Mouse (Mus musculus): ENCODE measurements around the gene Ppp2ca. TPM values are rescaled to one million over a fixed set of nuclear protein-coding genes. Genes with fewer than 3 reads are reported as not detected.
"Not testable (repeated sequence)": the region's sequence is repeated elsewhere in the genome, so short reads cannot be mapped to it uniquely, and the experiment has no call there.

The Ppp2ca gene
- polyA plus RNA-seq, 1 experiment from 2014 or later, result 123 TPM

DNA sequence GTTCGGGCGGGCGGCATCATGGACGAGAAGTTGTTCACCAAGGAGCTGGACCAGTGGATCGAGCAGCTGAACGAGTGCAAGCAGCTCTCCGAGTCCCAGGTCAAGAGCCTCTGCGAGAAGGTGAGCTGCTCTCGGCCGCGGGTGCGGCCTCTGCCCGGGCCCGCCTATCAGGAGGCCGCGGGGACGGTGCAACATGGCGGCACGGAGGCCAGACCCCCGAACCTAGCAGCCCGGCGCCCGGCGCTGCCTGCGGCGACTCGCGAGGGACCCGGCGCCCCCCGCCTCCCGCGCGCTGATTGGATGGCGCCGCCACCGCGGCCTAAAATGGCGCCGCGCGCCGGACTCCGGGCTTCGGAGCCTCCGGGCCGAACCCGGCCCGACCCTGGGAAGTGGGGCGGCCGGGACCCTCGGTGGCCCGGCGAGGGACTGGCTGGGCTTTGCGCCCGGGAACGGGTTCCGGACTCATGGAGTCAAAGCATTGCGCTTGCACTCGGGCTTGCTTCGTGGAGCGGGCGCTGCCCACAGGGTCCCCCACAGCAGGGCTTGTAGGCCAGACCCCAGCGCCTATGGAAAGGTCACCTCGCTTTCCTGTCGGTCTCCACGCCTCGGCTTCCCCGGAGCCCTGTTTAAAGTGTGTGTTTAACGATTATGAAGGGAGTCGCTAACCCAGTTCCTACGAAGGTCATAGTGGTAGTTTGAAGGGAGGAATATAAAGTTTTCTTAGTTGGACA lies 715 bp downstream of the Ppp2ca start:
- Histone ChIP-seq H3K27me3 (no peaks in the 10 kb centered on the region), H3K4me1 (peaks cover 28% of the 10 kb centered on the region), H3K4me2 (replicated peaks) (peak overlapping the region; percentile 85), H3K4me3 (peak overlapping the region; percentile 98), H3K36me3 (no peaks in the 10 kb centered on the region), H3K9ac (peak overlapping the region; percentile 100), H3K9me3 (replicated peaks) (no peaks in the 10 kb centered on the region), H3K27ac (peak overlapping the region; percentile 99)
- ATAC-seq (ENCODE audit: low FRiP score), result peak; percentile 88
- under 1% methylated on average over 53 of the region's 72 CpGs for WGBS

DNA sequence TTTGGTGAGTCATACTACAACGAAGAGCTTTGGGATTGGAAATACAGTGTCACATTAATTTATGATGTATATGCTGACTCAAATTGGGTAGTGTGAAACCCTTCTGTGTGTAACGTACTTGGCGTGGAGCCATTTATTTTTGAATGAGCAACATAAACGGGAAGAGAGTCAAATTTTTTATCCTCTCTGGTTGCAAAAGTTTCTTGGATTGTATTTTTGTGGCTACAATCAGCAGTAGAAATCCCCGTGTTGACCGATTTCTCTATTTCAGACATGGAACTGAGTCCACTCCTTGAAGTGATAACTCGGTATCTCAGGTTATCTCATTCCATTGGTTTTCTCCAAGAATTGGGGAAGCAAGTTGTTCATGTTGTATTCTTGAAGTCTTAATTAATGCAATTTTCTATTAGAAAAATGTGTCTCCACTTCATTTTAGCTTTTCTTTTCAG lies 1.3 kb downstream of the Ppp2ca start:
- H3K4me3 ChIP-seq, result peak overlapping the region; percentile 98
- no peaks in the 10 kb centered on the region for H3K9me3 ChIP-seq (replicated peaks)
- peak overlapping the region; percentile 85 for H3K4me2 ChIP-seq (replicated peaks)
- H3K9ac ChIP-seq, result peak overlapping the region; percentile 100
- no peaks in the 10 kb centered on the region for H3K36me3 ChIP-seq
- H3K27me3 ChIP-seq, result no peaks in the 10 kb centered on the region
- WGBS, result 7% methylated on average over 7 of the region's 7 CpGs
- peak overlapping the region; percentile 99; the same call in 1 of the 2 replicates for H3K27ac ChIP-seq
- no peak for ATAC-seq (ENCODE audit: low FRiP score)
- peaks cover 29% of the 10 kb centered on the region for H3K4me1 ChIP-seq

DNA sequence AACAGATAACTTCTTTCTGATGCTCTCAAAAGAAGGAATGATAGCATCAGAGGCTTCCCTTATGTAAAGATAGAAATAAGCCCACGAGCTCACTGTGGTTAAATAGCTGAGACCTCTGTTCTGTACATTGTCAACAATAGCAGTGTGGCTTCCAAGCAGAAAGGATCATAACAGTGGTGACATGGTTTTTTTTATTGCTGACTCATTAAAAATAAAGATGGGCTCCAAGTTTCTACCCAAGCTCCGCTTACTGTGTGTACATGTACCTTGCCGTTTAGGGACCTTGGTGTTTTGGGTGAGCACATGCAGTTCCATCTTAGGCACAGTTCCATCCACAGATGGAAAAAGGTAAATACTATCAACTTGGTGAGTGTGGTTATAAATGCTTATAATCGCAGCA lies 4.5 kb downstream of the Ppp2ca start:
- Histone ChIP-seq H3K4me1 (peaks cover 27% of the 10 kb centered on the region), H3K27ac (no peak overlapping the region), H3K4me2 (replicated peaks) (no peak overlapping the region), H3K36me3 (no peaks in the 10 kb centered on the region), H3K9me3 (replicated peaks) (no peaks in the 10 kb centered on the region), H3K27me3 (no peaks in the 10 kb centered on the region), H3K9ac (no peak overlapping the region), H3K4me3 (no peak overlapping the region)
- 88% methylated on average over 4 of the region's 4 CpGs for WGBS
- ATAC-seq (ENCODE audit: low FRiP score), result no peak

DNA sequence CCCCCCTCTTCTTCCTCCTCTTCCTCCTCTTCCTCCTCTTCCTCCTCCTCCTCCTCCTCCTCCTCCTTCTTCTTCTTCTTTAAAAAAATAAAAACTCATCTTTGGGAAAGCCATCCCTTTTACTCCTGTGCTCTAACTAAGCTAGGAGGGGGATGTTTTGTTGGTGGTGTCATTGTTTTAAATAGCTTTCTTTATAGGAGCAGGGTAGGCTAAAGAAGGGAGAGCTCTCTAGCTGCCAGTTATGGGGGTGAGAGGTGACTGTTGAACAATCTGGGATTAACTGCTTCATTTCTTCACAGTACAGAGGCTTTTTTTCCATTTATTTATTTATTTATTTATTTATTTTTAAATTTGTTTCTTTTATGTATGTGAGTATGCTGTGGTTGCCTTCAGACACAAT lies 7.0 kb downstream of the Ppp2ca start:
- H3K36me3 ChIP-seq, result no peaks in the 10 kb centered on the region
- H3K4me1 ChIP-seq, result peaks cover 19% of the 10 kb centered on the region
- H3K4me2 ChIP-seq (replicated peaks), result no peak overlapping the region
- no peak for ATAC-seq (ENCODE audit: low FRiP score)
- no peaks in the 10 kb centered on the region for H3K27me3 ChIP-seq
- no peak overlapping the region for H3K4me3 ChIP-seq
- H3K9ac ChIP-seq, result no peak overlapping the region
- H3K9me3 ChIP-seq (replicated peaks), result no peaks in the 10 kb centered on the region
- H3K27ac ChIP-seq, result no peak overlapping the region

DNA sequence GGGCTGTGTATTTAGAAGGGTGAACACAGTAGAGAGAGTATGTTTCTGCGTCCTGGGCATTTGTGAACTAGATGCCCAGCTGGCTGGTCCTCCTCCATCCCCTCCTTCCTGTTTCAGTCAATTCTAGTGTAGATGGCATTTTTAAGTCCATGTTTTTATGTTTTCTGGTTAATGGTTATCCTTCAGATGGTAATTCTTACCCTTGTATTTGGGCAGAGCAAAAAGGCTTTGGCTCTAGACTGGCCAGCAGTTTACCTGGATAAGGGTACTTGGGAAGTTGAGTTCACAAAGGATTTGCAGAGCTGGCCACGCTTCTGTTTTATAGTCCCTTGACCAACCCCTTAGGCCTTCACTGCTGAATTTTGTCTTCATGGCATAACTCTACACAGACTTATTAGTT lies 7.6 kb downstream of the Ppp2ca start:
- no peaks in the 10 kb centered on the region for H3K36me3 ChIP-seq
- H3K9ac ChIP-seq, result no peak overlapping the region
- no peaks in the 10 kb centered on the region for H3K27me3 ChIP-seq
- 92% methylated on average over 2 of the region's 2 CpGs for WGBS
- H3K4me3 ChIP-seq, result no peak overlapping the region
- peaks cover 14% of the 10 kb centered on the region for H3K4me1 ChIP-seq
- ATAC-seq (ENCODE audit: low FRiP score), result no peak
- no peaks in the 10 kb centered on the region for H3K9me3 ChIP-seq (replicated peaks)
- no peak overlapping the region for H3K27ac ChIP-seq
- H3K4me2 ChIP-seq (replicated peaks), result no peak overlapping the region

DNA sequence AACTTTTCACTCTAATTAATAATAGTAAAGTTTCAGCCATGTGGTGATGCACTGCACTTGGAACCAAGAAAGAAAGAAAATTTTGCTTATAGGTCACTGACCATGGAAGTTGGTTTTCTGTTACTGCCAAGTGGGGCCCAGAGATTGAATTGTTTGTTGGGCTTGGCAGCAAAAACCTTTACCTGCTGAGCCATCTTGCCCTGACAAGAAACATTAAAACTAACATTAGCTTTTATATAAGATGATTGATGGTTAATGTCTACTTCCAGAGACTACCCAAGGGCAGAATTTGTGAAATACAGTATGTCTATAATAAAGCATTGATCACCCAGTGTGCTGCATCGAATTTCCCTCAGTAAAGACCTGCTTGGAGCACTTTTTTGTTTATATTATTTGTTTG lies 8.0 kb downstream of the Ppp2ca start:
- H3K9ac ChIP-seq, result no peak overlapping the region
- ATAC-seq (ENCODE audit: low FRiP score), result no peak
- H3K4me1 ChIP-seq, result peaks cover 10% of the 10 kb centered on the region
- no peaks in the 10 kb centered on the region for H3K9me3 ChIP-seq (replicated peaks)
- H3K27ac ChIP-seq, result no peak overlapping the region
- no peaks in the 10 kb centered on the region for H3K36me3 ChIP-seq
- no peaks in the 10 kb centered on the region for H3K27me3 ChIP-seq
- H3K4me3 ChIP-seq, result no peak overlapping the region
- no peak overlapping the region for H3K4me2 ChIP-seq (replicated peaks)
- WGBS, result 86% methylated on average over 1 of the region's 1 CpGs

DNA sequence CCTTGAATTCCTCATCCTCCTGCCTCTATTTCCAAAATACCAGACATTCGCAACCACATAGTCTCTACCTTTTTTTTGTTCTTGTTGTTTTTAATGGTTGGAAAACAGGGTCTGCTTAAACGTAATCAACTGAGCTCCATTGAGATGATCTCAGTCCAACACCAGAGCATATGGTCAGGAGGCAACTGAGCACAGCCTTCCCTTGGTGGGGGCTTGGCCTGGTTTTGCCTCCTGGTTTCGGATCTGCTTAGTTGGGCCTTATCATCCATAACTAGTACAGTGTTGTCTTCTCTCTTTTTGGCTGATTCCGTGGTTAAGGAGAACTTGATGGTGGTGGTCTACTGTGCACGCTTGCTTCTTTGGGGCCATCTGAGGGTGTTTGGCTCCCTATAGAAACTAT lies 10.3 kb downstream of the Ppp2ca start:
- 92% methylated on average over 5 of the region's 5 CpGs for whole genome bisulfite sequencing
- H3K9ac ChIP-seq, result no peak overlapping the region
- no peak overlapping the region for H3K27ac ChIP-seq
- H3K9me3 ChIP-seq (replicated peaks), result no peaks in the 10 kb centered on the region
- H3K4me3 ChIP-seq, result no peak overlapping the region
- H3K4me2 ChIP-seq (replicated peaks), result no peak overlapping the region
- 0 out of 2 replicates have a peak, but pooled peaks cover 4% of the 10 kb centered on the region for H3K4me1 ChIP-seq
- H3K36me3 ChIP-seq, result peaks cover 4% of the 10 kb centered on the region; the same call in 1 of the 2 replicates
- H3K27me3 ChIP-seq, result no peaks in the 10 kb centered on the region
- no peak for ATAC-seq (ENCODE audit: low FRiP score)

DNA sequence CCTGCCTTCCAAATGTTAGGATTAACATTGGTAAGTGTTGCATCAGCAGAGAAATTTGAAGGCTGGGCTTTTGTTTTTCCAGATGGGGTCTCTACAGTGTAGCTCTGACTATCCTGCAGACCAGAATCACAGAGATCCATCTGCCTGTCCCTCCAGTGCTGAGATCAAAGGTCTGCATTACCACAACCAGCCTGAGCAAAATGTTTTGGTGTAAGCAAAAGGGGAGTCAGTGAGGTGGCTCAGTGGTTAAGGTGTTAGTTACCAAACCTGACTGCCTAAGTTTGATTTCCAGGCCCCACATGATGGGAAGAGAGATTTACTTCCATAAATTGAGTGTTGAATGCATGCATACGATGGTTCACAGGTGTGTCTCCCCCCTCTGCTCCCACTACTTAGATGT lies 10.9 kb downstream of the Ppp2ca start:
- no peaks in the 10 kb centered on the region for H3K9me3 ChIP-seq (replicated peaks)
- 85% methylated on average over 1 of the region's 1 CpGs for WGBS
- peaks cover 7% of the 10 kb centered on the region; the same call in 1 of the 2 replicates for H3K36me3 ChIP-seq
- H3K27ac ChIP-seq, result no peak overlapping the region
- 0 out of 2 replicates have a peak, but pooled peaks cover 2% of the 10 kb centered on the region for H3K4me1 ChIP-seq
- H3K27me3 ChIP-seq, result no peaks in the 10 kb centered on the region
- no peak overlapping the region for H3K4me3 ChIP-seq
- H3K9ac ChIP-seq, result no peak overlapping the region
- no peak overlapping the region for H3K4me2 ChIP-seq (replicated peaks)
- ATAC-seq (ENCODE audit: low FRiP score), result no peak

DNA sequence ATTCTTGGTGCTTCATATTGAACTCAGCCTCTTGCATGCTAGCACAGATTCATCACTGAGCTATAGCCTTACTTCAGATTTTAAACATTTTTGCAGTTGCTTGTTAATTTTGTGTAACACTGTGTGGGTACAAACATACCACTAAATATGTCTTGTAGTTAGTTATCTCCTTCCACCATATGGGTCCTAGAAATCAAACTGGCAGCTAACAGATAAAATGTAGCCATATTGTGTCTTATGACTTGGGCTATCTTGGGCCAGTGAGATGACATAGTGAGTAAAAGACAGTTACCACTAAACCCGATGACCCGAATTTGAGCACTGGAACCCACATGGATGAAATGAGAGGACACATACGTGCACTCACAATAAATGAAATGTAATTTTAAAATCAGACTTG lies 17.0 kb downstream of the Ppp2ca start:
- 94% methylated on average over 3 of the region's 3 CpGs for WGBS
- Histone ChIP-seq H3K9ac (no peak overlapping the region), H3K27ac (no peak overlapping the region), H3K4me1 (no peaks in the 10 kb centered on the region), H3K9me3 (replicated peaks) (peaks cover 6% of the 10 kb centered on the region; the same call in 1 of the 2 replicates), H3K36me3 (peaks cover 63% of the 10 kb centered on the region), H3K27me3 (no peaks in the 10 kb centered on the region), H3K4me2 (replicated peaks) (no peak overlapping the region), H3K4me3 (no peak overlapping the region)
- no peak for ATAC-seq (ENCODE audit: low FRiP score)

DNA sequence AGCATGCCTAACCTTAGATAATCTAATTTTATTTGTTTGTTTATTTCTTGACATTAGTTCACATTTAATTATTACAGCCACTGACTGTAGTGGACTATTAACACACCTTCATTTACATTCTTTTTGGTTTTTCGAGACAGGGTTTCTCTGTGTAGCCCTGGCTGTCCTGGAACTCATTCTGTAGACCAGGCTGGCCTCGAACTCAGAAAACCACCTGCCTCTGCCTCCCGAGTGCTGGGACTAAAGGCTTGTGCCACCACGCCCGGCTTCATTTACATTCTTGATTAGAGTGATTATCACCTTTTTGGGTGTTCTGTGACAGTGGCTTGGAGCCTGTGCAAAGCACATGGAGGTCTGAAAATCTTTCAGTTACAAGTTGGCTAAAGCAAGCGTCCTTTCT lies 17.6 kb downstream of the Ppp2ca start:
- H3K4me3 ChIP-seq; H3K4me1 ChIP-seq; ATAC-seq (ENCODE audit: low FRiP score); H3K27ac ChIP-seq; H3K27me3 ChIP-seq; H3K9ac ChIP-seq; H3K9me3 ChIP-seq (replicated peaks); H3K4me2 ChIP-seq (replicated peaks): not testable (repeated sequence)
- WGBS, result 93% methylated on average over 6 of the region's 6 CpGs
- H3K36me3 ChIP-seq, result peaks cover 67% of the 10 kb centered on the region

DNA sequence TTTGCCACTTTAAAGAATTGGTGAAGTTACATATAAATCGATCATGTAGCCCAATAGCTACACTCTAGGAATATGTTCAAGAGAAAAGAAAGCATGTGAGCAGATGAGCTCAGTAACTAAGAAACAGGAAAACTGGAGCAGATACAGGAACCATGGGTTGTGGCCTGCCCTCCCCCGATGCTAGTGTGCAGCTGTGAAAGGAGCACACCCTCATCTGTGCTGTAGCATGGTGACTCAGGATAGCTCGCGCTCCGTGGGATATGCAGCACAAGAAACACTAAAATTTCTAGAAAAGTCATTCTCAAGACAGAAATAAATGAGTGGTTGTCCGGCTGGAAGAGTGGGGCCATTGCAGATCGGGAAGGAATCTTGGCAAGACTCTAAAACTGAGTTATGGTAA lies 18.7 kb downstream of the Ppp2ca start:
- 97% methylated on average over 7 of the region's 7 CpGs for WGBS
- H3K9me3 ChIP-seq (replicated peaks), result peaks cover 6% of the 10 kb centered on the region; the same call in 1 of the 2 replicates
- H3K4me2 ChIP-seq (replicated peaks), result no peak overlapping the region
- H3K9ac ChIP-seq, result no peak overlapping the region
- peaks cover 78% of the 10 kb centered on the region for H3K36me3 ChIP-seq
- ATAC-seq (ENCODE audit: low FRiP score), result no peak
- no peak overlapping the region for H3K4me3 ChIP-seq
- H3K4me1 ChIP-seq, result no peaks in the 10 kb centered on the region
- H3K27ac ChIP-seq, result no peak overlapping the region
- no peaks in the 10 kb centered on the region for H3K27me3 ChIP-seq

DNA sequence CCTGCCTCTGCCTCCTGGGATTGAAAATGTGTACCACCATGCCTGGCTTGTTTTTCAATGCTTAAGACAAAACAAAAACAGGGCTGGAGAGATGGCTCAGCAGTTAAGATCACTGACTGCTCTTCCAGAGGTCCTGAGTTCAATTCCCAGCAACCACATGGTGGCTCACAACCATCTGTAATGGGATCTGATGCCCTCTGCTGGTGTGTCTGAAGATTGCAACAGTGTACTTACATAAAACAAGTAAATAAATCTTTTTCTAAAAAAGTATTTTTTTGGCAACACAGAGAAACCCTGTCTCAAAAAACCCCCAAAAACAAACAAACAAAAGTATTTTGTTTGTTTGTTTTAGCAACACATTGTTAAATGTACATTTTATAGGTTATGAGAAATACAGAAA lies 21.9 kb downstream of the Ppp2ca start:
- peaks cover 89% of the 10 kb centered on the region for H3K36me3 ChIP-seq
- H3K27me3 ChIP-seq; H3K9me3 ChIP-seq (replicated peaks); H3K4me1 ChIP-seq; H3K4me2 ChIP-seq (replicated peaks); ATAC-seq (ENCODE audit: low FRiP score); H3K4me3 ChIP-seq; H3K9ac ChIP-seq; H3K27ac ChIP-seq: not testable (repeated sequence)

DNA sequence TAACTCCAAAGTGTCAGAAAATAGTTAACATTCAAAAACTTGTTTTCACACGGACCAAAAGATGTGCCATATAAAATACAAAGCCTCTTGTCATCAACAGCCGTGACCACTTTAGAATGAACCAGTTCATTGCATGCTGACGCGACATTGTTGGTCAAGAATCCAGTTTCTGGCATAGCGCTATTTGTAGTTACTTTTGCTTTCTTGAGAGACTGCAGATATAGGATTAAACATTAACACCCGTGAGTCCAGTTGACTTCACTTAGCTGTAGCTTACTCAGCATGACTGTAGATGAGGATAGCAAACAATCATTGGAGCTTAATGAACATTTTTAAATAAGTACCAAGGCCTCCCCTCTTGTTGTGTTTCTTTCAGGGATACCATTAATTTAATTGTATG lies 23.6 kb downstream of the Ppp2ca start:
- WGBS, result 94% methylated on average over 6 of the region's 6 CpGs
- H3K27ac ChIP-seq, result no peak overlapping the region
- H3K4me3 ChIP-seq, result no peak overlapping the region
- no peak for ATAC-seq (ENCODE audit: low FRiP score)
- H3K27me3 ChIP-seq, result no peaks in the 10 kb centered on the region
- H3K4me2 ChIP-seq (replicated peaks), result no peak overlapping the region
- H3K9ac ChIP-seq, result no peak overlapping the region
- no peaks in the 10 kb centered on the region for H3K4me1 ChIP-seq
- H3K36me3 ChIP-seq, result peaks cover 79% of the 10 kb centered on the region
- H3K9me3 ChIP-seq (replicated peaks), result peaks cover 6% of the 10 kb centered on the region; the same call in 1 of the 2 replicates
